Mouse (Mus musculus) kidney, embryonic 15.5 days (tissue): Measurements from ENCODE around the gene Bcl2a1b. TPM values are rescaled to one million over a fixed set of nuclear protein-coding genes. Genes with fewer than 3 reads are reported as not detected.
A peak's percentile ranks its signal among the peaks of the same experiment; 100 is the strongest.
"Not testable (repeated sequence)": the region's sequence is repeated elsewhere in the genome, so short reads cannot be mapped to it uniquely, and the experiment has no call there.

Source experiments
- ATAC-seq: fragments of 200-750 bp; cut with Nextera tagmentation; replicated peaks from 2 replicates; pipeline ENCODE4 v1.8.0; 2017; ENCODE audit warnings: moderate TSS enrichment; ENCODE audit not compliant: low FRiP score
- H3K27ac ChIP-seq: fragments of 300-500 bp; sonication (generic); 2 replicates; pipeline ENCODE4 v1.5.1; 2015; ENCODE audit warnings: mild to moderate bottlenecking, inconsistent platforms
- H3K27me3 ChIP-seq: fragments of 300-500 bp; sonication (generic); 2 replicates; pipeline ENCODE4 v1.6.1; 2015; ENCODE audit warnings: inconsistent platforms
- H3K36me3 ChIP-seq: fragments of 300-500 bp; sonication (generic); 2 replicates; pipeline ENCODE4 v1.6.1; 2015; ENCODE audit warnings: inconsistent platforms
- H3K4me1 ChIP-seq: fragments of 300-500 bp; sonication (generic); 2 replicates; pipeline ENCODE4 v1.6.1; 2015; ENCODE audit warnings: inconsistent platforms
- H3K4me2 ChIP-seq: fragments of 300-500 bp; sonication (generic); 2 replicates; pipeline ENCODE4 v1.6.1; 2015; ENCODE audit warnings: moderate library complexity, mild to moderate bottlenecking, inconsistent platforms
- H3K4me3 ChIP-seq: fragments of 300-500 bp; sonication (generic); replicated peaks from 2 replicates; pipeline ENCODE4 v1.5.1; 2015; ENCODE audit warnings: mild to moderate bottlenecking, inconsistent platforms
- H3K9ac ChIP-seq: fragments of 300-500 bp; sonication (generic); 2 replicates; pipeline ENCODE4 v1.6.1; 2015; ENCODE audit warnings: mild to moderate bottlenecking, inconsistent platforms
- H3K9me3 ChIP-seq: fragments of 300-500 bp; sonication (generic); replicated peaks from 2 replicates; pipeline ENCODE4 v1.6.1; 2016; ENCODE audit warnings: inconsistent platforms
- WGBS: fragments of 180-500 bp; shearing (Covaris S2); methylation state at CpG from one replicate; pipeline ENCODE4 v1.1.7; 2015; ENCODE audit warnings: mixed read lengths; 5-methylcytosine and 5-hydroxymethylcytosine counted together
- polyA plus RNA-seq: library from polyadenylated mRNA; unstranded; fragments of >200 nt; fragmentation: Nextera tagmentation; extraction: Ambion mirVana; gene quantifications from 2 replicates; pipeline ENCODE4 v1.2.1, GENCODE M21; 2015

Gene Bcl2a1b
- polyA plus RNA-seq, result 0.83 and 1.9 TPM in 2 replicates

DNA sequence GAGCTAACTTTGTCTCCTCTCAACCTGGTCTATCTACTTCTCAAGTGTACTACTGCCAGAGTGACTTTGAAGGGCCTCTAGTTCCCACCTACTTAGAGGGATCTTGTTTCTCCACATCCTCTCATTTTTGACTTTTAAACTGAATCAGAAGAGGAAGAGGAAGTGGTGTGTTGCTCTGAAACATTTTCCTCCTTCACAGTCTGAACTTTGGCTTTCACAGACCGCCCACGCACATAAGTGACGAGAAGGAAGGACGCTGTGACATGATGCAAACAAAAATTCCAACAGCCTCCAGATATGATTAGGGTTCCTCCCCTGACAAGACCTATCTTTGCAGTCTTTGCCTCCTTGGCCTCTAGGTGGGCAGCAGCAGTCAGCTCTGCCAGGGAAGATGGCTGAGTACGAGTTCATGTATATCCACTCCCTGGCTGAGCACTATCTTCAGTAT lies at the start of gene Bcl2a1b, which contains the start of gene Gm29094:
Gene Bcl2a1b (plus strand): TSS at position 241 of the 448 bp plus-strand sequence.
Gene Gm29094 (plus strand): TSS at position 411 of the 448 bp plus-strand sequence.
- not testable (repeated sequence) for H3K27ac ChIP-seq

DNA sequence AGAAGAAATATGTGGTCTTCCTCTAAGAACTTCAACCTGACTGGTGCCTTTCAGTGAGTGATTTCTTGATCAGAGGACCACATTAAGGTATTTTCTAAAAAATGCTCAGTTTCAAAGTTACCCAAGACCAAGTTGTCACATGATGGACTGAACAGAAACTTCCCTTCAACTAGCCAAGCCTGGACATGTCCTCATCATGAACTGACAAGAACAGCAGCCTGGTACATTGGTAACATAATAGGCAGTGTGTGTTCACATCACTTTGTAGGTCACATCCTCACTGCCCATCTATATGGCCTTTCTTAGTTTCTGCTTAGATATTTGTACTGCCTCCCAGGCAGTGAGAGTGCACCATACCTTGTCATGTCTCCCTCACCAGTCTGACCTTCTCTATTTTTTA lies 26.5 kb upstream of the Bcl2a1b start:
- not testable (repeated sequence) for H3K4me3 ChIP-seq, ATAC-seq, H3K4me1 ChIP-seq, H3K27ac ChIP-seq, H3K9me3 ChIP-seq, H3K4me2 ChIP-seq, H3K27me3 ChIP-seq, H3K9ac ChIP-seq, H3K36me3 ChIP-seq

More for the DNA sequence above, at the start of gene Bcl2a1b, which contains the start of gene Gm29094:
- not testable (repeated sequence) for H3K9ac ChIP-seq, H3K9me3 ChIP-seq, H3K27me3 ChIP-seq, H3K4me1 ChIP-seq, ATAC-seq, H3K4me2 ChIP-seq, H3K36me3 ChIP-seq, H3K4me3 ChIP-seq
- 80% methylated on average over 5 of the region's 5 CpGs for WGBS

DNA sequence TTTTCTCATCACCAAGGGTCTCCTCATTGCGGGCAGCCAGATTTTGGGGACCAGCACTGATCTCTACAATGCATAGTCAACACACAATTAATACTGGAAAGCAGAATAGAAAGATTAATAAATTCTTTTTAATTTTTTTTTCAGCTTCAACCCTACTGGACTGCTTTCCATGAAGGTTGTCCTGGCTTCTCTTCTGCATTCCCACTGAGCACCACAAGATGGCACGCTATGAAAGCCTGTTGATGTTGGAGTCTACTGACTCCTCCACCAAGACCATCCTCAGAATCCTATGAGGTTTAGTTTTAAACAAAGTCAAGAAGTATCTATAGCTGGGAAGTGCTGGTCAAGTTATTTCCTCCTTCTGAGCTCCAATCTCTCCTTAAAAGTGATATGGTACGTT lies 20.2 kb upstream of the Bcl2a1b start:
- H3K9me3 ChIP-seq, H3K4me3 ChIP-seq, ATAC-seq, H3K36me3 ChIP-seq, H3K4me2 ChIP-seq, H3K9ac ChIP-seq, H3K27ac ChIP-seq, H3K27me3 ChIP-seq, H3K4me1 ChIP-seq: not testable (repeated sequence)
- WGBS, result 31% methylated on average over 2 of the region's 3 CpGs

DNA sequence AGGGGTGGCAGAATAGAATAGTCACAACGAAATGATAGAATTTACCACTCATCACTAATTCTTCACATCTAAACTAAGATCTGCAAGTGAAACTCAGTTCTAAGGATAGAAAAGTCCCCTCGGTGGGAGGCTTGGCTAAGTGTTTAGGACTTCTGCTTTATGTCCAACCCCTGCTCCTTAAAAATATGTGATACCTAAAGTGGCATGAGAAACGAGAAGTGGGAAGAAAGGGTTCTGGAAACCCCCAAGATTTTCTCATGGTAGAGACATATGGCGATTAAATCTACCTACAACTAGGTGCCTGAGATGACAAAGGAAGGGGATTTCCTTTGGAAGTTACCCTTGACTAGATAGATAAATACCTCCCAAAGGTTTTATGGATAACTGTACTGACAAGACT lies 19.5 kb upstream of the Bcl2a1b start:
- H3K4me2 ChIP-seq, H3K9me3 ChIP-seq, H3K36me3 ChIP-seq, H3K9ac ChIP-seq, H3K4me3 ChIP-seq, ATAC-seq, H3K27ac ChIP-seq, H3K4me1 ChIP-seq, H3K27me3 ChIP-seq: not testable (repeated sequence)
- 90% methylated on average over 4 of the region's 4 CpGs for WGBS

DNA sequence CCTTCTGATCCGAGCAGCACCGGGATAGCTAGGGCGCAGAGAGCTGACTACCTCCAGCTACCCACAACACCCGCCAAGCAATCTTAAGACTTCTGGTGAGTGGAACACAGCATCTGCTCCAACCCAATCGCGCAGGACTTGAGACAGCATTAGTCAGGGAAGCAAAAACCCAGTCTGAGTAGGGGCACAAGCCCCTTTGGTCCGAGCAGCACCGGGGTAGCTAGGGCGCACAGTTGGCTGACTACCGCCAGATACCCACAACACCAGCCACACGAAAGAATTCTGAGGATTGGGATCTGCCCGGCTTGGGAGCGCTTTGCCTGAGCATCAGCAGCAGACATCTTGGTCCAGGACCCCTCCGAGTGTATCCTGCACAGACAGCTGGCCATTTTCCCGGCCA lies 12.0 kb upstream of the Bcl2a1b start:
- ATAC-seq, H3K4me1 ChIP-seq, H3K9me3 ChIP-seq, H3K4me2 ChIP-seq, H3K27me3 ChIP-seq, H3K27ac ChIP-seq, H3K9ac ChIP-seq, H3K36me3 ChIP-seq, H3K4me3 ChIP-seq: not testable (repeated sequence)
- WGBS, result 85% methylated on average over 15 of the region's 15 CpGs

DNA sequence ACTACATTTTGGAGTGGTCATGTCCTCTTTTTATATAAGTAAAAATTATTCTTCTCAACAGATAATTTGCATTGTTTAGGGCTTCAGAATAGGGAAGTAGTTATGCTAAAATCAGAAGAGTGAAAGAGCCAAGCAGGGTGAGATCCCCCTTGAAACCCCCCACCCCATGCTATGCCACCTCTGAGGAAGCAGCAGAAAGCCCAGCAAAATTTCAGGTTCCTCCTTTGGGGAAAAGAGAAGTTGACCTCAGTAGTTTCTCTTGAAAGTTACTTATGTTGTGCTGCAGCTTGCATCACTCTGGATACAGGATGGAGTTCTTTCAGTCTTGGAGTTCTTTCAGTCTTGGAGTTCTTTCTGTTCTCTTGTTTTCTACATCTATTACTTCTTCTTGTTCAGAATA lies 3.5 kb upstream of the Bcl2a1b start:
- not testable (repeated sequence) for H3K4me2 ChIP-seq, H3K9ac ChIP-seq, H3K27me3 ChIP-seq, H3K4me1 ChIP-seq, H3K9me3 ChIP-seq, H3K4me3 ChIP-seq, H3K36me3 ChIP-seq, H3K27ac ChIP-seq, ATAC-seq

DNA sequence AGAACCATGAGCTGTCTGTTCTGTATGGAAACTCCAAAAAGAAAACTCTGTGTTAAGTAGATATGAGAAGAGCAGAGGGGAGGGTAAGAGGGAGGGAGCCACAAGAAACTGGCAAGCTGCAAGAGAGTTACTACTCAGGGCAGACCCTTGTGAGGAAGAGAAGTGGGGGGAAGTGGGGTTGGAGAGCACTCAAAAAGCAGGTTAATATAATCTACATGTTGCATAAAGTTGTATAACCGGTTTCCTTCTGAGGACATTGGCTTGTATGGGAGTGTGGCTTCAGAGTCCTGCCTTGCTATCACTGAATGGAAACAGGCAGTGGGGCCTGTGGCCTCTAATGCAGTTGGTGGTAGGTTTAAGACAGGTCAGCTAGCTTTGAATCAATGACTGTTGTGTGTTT lies 1.5 kb upstream of the Bcl2a1b start:
- not testable (repeated sequence) for H3K4me3 ChIP-seq, H3K9me3 ChIP-seq, H3K4me1 ChIP-seq, H3K27me3 ChIP-seq, H3K27ac ChIP-seq, H3K36me3 ChIP-seq, H3K4me2 ChIP-seq, ATAC-seq, H3K9ac ChIP-seq
- WGBS, result 70% methylated on average over 1 of the region's 1 CpGs

DNA sequence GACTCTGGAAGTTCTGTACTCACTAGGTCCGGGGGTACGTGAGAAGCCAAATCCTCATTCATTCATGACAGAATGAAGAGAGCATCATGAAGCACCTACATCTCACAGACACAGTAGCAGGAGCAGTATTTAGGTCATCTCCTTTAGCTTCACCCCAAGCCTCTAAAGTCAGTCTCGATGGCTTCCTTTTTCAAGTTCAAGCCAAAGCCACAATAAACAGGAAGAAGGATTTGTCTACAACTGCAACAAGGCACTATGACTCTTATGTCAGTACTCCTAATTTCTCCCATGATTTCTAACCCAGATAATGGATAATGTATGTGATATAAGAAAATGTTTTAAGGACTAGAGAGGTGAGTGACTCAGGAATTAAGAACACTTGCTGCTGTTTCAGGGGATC lies 660 bp upstream of the Bcl2a1b start:
- H3K9ac ChIP-seq, ATAC-seq, H3K27ac ChIP-seq, H3K27me3 ChIP-seq, H3K9me3 ChIP-seq, H3K4me2 ChIP-seq, H3K4me3 ChIP-seq, H3K4me1 ChIP-seq, H3K36me3 ChIP-seq: not testable (repeated sequence)
- 84% methylated on average over 3 of the region's 3 CpGs for WGBS

DNA sequence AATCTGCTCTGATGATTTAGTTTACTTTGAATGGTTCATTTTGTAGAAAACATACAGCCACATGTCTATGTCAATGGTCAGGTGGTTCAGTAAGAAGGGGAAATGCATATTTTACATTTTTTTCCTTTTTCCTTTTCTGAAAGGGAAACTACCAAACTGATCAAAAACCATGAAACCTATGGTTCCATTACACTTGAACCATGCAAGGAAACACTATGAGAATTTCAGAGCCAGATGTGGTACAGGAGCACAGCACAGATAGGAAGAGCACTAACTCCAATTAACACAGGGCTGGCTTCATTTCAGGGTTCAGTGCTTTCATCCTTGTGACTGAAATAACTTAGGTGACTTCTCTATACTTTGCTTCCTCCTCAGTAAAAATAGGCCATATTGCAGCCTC lies 3.2 kb downstream of the Bcl2a1b start:
- ATAC-seq, H3K4me3 ChIP-seq: not testable (repeated sequence)

DNA sequence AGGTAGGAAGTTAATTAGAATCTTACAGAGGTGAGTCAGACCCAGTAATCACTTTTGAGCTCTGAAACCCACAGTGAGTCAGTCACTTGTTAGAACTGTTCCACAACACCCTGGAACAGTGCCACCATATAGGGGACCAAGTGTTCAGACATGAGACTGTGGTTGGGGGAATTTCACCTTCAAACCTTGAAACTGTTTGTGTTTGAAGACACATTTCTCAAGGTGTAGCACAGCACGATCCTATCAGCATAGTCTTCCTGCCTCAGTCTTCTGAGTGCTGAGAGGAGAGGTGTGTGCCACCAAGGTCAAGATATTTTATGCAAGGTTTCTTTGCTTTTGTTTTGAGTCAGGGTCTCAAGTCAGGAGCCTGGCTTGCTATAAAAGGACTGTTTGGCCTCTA lies 9.9 kb downstream of the Bcl2a1b start:
- not testable (repeated sequence) for ATAC-seq, H3K9me3 ChIP-seq, H3K27ac ChIP-seq, H3K4me2 ChIP-seq, H3K4me1 ChIP-seq, H3K9ac ChIP-seq, H3K27me3 ChIP-seq, H3K4me3 ChIP-seq, H3K36me3 ChIP-seq
- WGBS, result 79% methylated on average over 1 of the region's 1 CpGs

More for the DNA sequence above, 3.2 kb downstream of the Bcl2a1b start:
- H3K4me2 ChIP-seq, H3K36me3 ChIP-seq, H3K9ac ChIP-seq, H3K27ac ChIP-seq, H3K9me3 ChIP-seq, H3K4me1 ChIP-seq, H3K27me3 ChIP-seq: not testable (repeated sequence)

DNA sequence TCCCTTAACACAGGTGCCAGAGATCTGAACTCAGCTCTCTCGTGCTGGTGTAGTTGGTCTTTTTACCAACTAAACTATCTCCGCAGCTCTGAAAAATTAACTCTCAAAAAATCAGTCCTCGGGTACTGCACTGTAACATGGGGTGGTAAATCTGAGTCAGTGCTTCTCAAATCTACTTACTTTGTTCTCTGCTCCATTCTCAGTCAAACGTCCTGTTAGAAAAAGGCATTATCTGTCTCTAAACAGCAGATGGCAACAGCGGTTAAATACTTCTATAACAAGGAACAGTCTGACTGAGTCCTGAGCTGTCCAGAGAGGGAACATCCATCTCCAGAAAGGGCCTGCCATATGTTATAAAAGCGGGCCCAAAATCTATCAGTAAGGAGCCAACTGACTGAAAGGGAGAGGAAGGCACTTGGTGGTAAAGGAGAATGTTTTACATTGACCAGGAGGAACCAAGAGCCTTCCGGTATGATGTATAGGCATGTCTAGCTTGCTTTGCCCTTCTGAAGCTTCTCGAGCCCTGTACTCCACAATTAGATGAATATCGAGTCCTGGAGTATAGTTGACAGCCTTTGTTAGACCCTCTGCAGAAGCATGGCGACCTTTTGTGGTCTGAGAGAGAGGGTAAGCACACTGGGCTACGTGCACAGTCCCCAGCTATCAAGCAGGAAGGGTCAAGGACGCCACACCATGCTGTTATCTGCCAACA lies 11.5 kb downstream of the Bcl2a1b start, which contains the start of gene Mthfs:
Gene Mthfs (plus strand): TSS at position 324 of the 712 bp plus-strand sequence.
- Histone ChIP-seq H3K4me2 (peak within 1 kb of the TSS; percentile 53), H3K4me3 (peak within 1 kb of the TSS; percentile 39), H3K27ac (peak within 1 kb of the TSS; percentile 81)
- not testable (repeated sequence) for H3K27me3 ChIP-seq, H3K9ac ChIP-seq, H3K36me3 ChIP-seq, H3K4me1 ChIP-seq, H3K9me3 ChIP-seq
- WGBS, result 26% methylated on average over 9 of the region's 12 CpGs
- peak; percentile 69 for ATAC-seq

DNA sequence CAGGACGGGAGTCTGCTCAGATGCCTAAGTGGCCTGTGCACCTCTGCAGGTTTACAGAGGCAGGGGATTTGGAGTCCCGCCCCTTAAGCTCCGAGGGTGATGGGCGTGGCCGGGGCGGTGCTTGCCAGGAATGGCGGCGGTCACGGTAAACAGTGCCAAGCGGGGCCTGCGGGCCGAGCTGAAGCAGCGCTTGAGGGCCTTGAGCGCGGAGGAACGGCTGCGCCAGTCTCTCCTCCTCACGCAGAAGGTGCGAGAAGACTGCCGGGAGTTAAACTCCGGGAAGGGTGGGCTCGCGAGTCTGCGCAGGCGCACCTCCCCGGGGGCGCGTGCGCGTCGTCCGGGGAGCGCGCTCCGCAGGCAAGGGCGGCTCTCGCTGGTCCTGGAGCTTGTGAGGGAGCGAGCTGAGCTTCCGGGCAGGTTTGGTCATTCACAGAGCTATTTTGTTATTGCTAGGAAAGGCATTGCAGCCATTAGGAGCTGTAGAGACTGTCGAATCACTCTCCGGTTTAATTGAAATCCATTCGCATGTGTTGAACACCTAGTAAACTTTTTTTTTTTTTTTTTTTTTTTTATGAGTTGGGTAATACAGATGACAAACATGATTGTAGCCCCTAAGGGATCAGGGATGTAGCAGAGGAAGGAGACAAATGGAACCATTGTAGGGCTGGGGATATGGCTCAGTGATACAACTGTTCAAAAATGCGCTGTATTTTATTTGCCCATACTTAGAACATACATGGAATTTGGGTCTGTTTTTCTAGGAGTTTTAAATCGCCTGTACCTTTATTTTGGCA lies 12.3 kb downstream of the Bcl2a1b start:
- peak overlapping the region; percentile 39 for H3K4me3 ChIP-seq
- not testable (repeated sequence) for H3K27me3 ChIP-seq, H3K4me1 ChIP-seq, H3K9ac ChIP-seq, H3K36me3 ChIP-seq, H3K9me3 ChIP-seq
- H3K27ac ChIP-seq, result peak overlapping the region; percentile 81
- H3K4me2 ChIP-seq, result peak overlapping the region; percentile 53
- WGBS, result 6% methylated on average over 15 of the region's 44 CpGs
- peak; percentile 98 for ATAC-seq
